ENCODE assay signal across 33 mouse cellular contexts in the genomic region with DNA sequence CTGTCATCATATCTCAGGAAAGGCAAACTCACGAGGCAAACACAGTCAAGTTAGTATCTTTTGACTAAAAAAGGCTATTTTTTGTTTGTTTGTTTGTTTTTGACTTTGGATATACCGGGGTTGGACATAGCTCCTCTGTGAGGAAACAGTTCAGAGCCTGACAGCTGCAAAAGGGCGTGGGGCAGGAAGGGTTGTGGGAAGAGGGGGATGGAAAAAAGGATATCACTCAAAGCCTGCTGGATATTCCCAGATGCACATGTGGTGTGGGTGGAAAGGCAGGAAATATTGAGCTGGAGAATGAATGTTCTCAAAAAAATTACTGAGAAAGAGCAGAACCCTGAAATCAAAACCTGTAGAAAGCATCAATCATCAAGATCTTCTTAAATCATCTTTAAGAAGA.
DNase-seq lines count a peak whose midpoint lies in the region; ATAC-seq and TF ChIP-seq lines count a peak whose summit lies in the region.
"Had no signal": no experiment of that assay in that cellular context is flagged by ENCODE, and none has a peak within 500 bp of the region (broad histone marks: within the 10 kb centered on the region; RNA-seq: fewer than 3 reads in every experiment).

No protein-coding gene starts in this region.

- peak; percentile 52 for DNase-seq in gastrocnemius, adult 2 months
- no peak for DNase-seq in gastrocnemius, postnatal 4 days (ENCODE audit: low spot score in 2 of 2)
- DNase-seq in lung, embryonic 14.5 days, result peak; percentile 20
- no peak for DNase-seq in lung, postnatal 25 days (ENCODE audit: low spot score)
- DNase-seq in heart, adult 9 months (ENCODE audit: low spot score in 2 of 2), result peak; percentile 33 to 59
- no peak for DNase-seq in layer of hippocampus, adult 9-10 months (ENCODE audit: low spot score)
- no peak for DNase-seq in kidney, adult 8-10 months
- DNase-seq: adrenal gland, postnatal 10 days; cerebellum, adult 11 months; cerebellum, adult 9-10 months; cerebellum, postnatal 36 days; kidney, postnatal 36 days; layer of hippocampus, postnatal 36 days; left cerebral cortex, postnatal 4 days; liver, postnatal 0 days; lung, postnatal 14 days; right cerebral cortex, postnatal 4 days; thymus, adult 2 months; thymus, postnatal 36 days had no signal

- intact Hi-C loops in gastrocnemius, adult 2 months (cut with DNase I), result no loop called here

- TF ChIP-seq POLR2A in myocyte (IDR thresholded peaks at IDR 0.05; ENCODE audit: insufficient read length, low read depth), result no peak

- no peaks in the 10 kb centered on the region for H3K36me3 ChIP-seq in lung, embryonic 14.5 days (ENCODE audit: insufficient read depth)
- H3K36me3 ChIP-seq in myocyte (ENCODE audit: control insufficient read depth, insufficient read depth), result no peaks in the 10 kb centered on the region
- H3K36me3 ChIP-seq: embryonic facial prominence, embryonic 12.5 days; heart, embryonic 15.5 days; hindbrain, embryonic 10.5 days; intestine, embryonic 15.5 days; kidney, embryonic 15.5 days; liver, embryonic 12.5 days; midbrain, embryonic 10.5 days; midbrain, embryonic 15.5 days; neural tube, embryonic 12.5 days had no signal

- H3K27me3 ChIP-seq in lung, embryonic 14.5 days (ENCODE audit: insufficient read depth, low read length), result no peaks in the 10 kb centered on the region
- H3K27me3 ChIP-seq in myocyte (ENCODE audit: control insufficient read depth, insufficient read depth, insufficient read length), result no peaks in the 10 kb centered on the region
- H3K27me3 ChIP-seq: embryonic facial prominence, embryonic 12.5 days; heart, embryonic 15.5 days; intestine, embryonic 15.5 days; kidney, embryonic 15.5 days; liver, embryonic 12.5 days; midbrain, embryonic 15.5 days; neural tube, embryonic 12.5 days had no signal

- WGBS in lung, embryonic 14.5 days, result 40% methylated on average over 3 of the region's 3 CpGs

- TF ChIP-seq CTCF in gastrocnemius, adult 2 months (IDR thresholded peaks at IDR 0.05), result no peak
- TF ChIP-seq CTCF in lung, embryonic 14.5 days (IDR thresholded peaks at IDR 0.05; ENCODE audit: low read depth), result no peak

- H3K4me2 ChIP-seq in lung, embryonic 14.5 days, result no peak overlapping the region
- peak overlapping the region; percentile 22 for H3K4me2 ChIP-seq in myocyte (ENCODE audit: low read depth)
- H3K4me2 ChIP-seq: embryonic facial prominence, embryonic 12.5 days; heart, embryonic 15.5 days; intestine, embryonic 15.5 days; kidney, embryonic 15.5 days; liver, embryonic 12.5 days; midbrain, embryonic 15.5 days; neural tube, embryonic 12.5 days had no signal

- ATAC-seq in lung, embryonic 14.5 days (ENCODE audit: insufficient read depth), result no peak
- ATAC-seq: forebrain, embryonic 16.5 days; hindbrain, postnatal 0 days; intestine, embryonic 15.5 days; liver, embryonic 12.5 days; liver, postnatal 0 days; midbrain, embryonic 15.5 days; Patski had no signal

- H3ac ChIP-seq in myocyte (ENCODE audit: control insufficient read depth, insufficient read length), result no peak overlapping the region

- peak overlapping the region; percentile 67 for H3K27ac ChIP-seq in gastrocnemius, adult 2 months
- H3K27ac ChIP-seq in lung, embryonic 14.5 days (ENCODE audit: low read depth), result no peak overlapping the region
- H3K27ac ChIP-seq: embryonic facial prominence, embryonic 12.5 days; heart, embryonic 15.5 days; hindbrain, embryonic 10.5 days; hindbrain, postnatal 0 days; intestine, embryonic 15.5 days; kidney, embryonic 15.5 days; layer of hippocampus, adult 2 months; liver, embryonic 12.5 days; midbrain, embryonic 10.5 days; midbrain, embryonic 15.5 days; neural tube, embryonic 12.5 days had no signal

- no peaks in the 10 kb centered on the region for H3K4me1 ChIP-seq in lung, embryonic 14.5 days (ENCODE audit: insufficient read depth)
- H3K4me1 ChIP-seq: embryonic facial prominence, embryonic 12.5 days; heart, embryonic 15.5 days; hindbrain, embryonic 10.5 days; intestine, embryonic 15.5 days; kidney, embryonic 15.5 days; liver, embryonic 12.5 days; midbrain, embryonic 10.5 days; midbrain, embryonic 15.5 days; neural tube, embryonic 12.5 days had no signal

- H3K9me3 ChIP-seq in lung, embryonic 14.5 days (ENCODE audit: low read depth, low read length), result no peaks in the 10 kb centered on the region
- H3K9me3 ChIP-seq: embryonic facial prominence, embryonic 12.5 days; heart, embryonic 15.5 days; hindbrain, embryonic 10.5 days; intestine, embryonic 15.5 days; kidney, embryonic 15.5 days; liver, embryonic 12.5 days; midbrain, embryonic 10.5 days; midbrain, embryonic 15.5 days; neural tube, embryonic 12.5 days had no signal

- no peaks in the 10 kb centered on the region for H3K79me2 ChIP-seq in myocyte (ENCODE audit: control insufficient read depth, insufficient read depth)

- H3K9ac ChIP-seq in lung, embryonic 14.5 days, result no peak overlapping the region
- H3K9ac ChIP-seq: embryonic facial prominence, embryonic 12.5 days; heart, embryonic 15.5 days; intestine, embryonic 15.5 days; kidney, embryonic 15.5 days; liver, embryonic 12.5 days; liver, postnatal 0 days; midbrain, embryonic 15.5 days; neural tube, embryonic 12.5 days had no signal

- no peak overlapping the region for H3K4me3 ChIP-seq in gastrocnemius, adult 2 months
- H3K4me3 ChIP-seq in lung, embryonic 14.5 days (ENCODE audit: low read depth, low read length), result no peak overlapping the region
- H3K4me3 ChIP-seq in myocyte, result no peak overlapping the region
- H3K4me3 ChIP-seq: embryonic facial prominence, embryonic 12.5 days; heart, embryonic 15.5 days; hindbrain, embryonic 10.5 days; intestine, embryonic 15.5 days; kidney, embryonic 15.5 days; layer of hippocampus, adult 2 months; liver, embryonic 12.5 days; midbrain, embryonic 10.5 days; midbrain, embryonic 15.5 days; neural tube, embryonic 12.5 days had no signal

TF ChIP-seq in myocyte, 11 proteins besides CTCF, POLR2A, EP300 and RAD21:
- TF ChIP-seq E2F4 (IDR thresholded peaks at IDR 0.05; ENCODE audit: insufficient read depth) (no peak), TCF3 (IDR thresholded peaks at IDR 0.05; ENCODE audit: insufficient read length, low read depth) (no peak), MYOG (IDR thresholded peaks at IDR 0.05; ENCODE audit: control insufficient read depth in 1 of 3, insufficient read depth in 1 of 3, insufficient read length in 2 of 3, low read depth in 2 of 3) (peak in 1 of 3 experiments; percentile 23), REST (IDR thresholded peaks at IDR 0.05; ENCODE audit: insufficient read depth, insufficient read length) (no peak), POLR2AphosphoS2 (IDR thresholded peaks at IDR 0.05; ENCODE audit: insufficient read length, low read depth) (no peak)

Comparison
In these comparisons a context has a peak if more than half of its experiments do, and no peak if none do; other contexts are left out.
1. DNase-seq: peak in gastrocnemius, adult 2 months (single experiment), lung, embryonic 14.5 days (single experiment) and heart, adult 9 months (2 of 2); none in gastrocnemius, postnatal 4 days (0 of 2), lung, postnatal 25 days (single experiment), layer of hippocampus, adult 9-10 months (single experiment) and kidney, adult 8-10 months (0 of 2).